Mouse (Mus musculus) cerebellum, adult 2 months (tissue): ENCODE data around the gene Rpf2.

Experiments used
- CTCF ChIP-seq: fragments of 200-500 bp; IDR thresholded peaks from 2 replicates; pipeline ENCODE4 v1.5.1; 2011; ENCODE audit warnings: low read depth, mild to moderate bottlenecking, control low read depth, low read length, moderate library complexity, borderline replicate concordance; ENCODE audit not compliant: insufficient read depth
- POLR2A ChIP-seq: fragments of 200-500 bp; IDR thresholded peaks from 2 replicates; pipeline ENCODE4 v1.6.1; 2011; ENCODE audit warnings: low read length, control low read depth, borderline replicate concordance; ENCODE audit not compliant: insufficient read depth

- TF ChIP-seq CTCF, result no peak
- TF ChIP-seq POLR2A, result no peak
These were observed 57.1 kb downstream of the Rpf2 start for GRCm38 (mm10) chr10:40189689-40190088.
